Mouse (Mus musculus): ENCODE results near the gene Lyz2. TPM values are rescaled to one million over a fixed set of nuclear protein-coding genes. Genes with fewer than 3 reads are reported as not detected.
"Not testable (repeated sequence)": the region's sequence is repeated elsewhere in the genome, so short reads cannot be mapped to it uniquely, and the experiment has no call there.

Gene Lyz2
- polyA plus RNA-seq, 1 experiment from 2014 or later, result 51.3 TPM

GRCm38 (mm10) chr10:117281381-117281920 is 670 bp downstream of the Lyz2 start:
- Histone ChIP-seq H3K27me3 (ENCODE audit: control insufficient read depth, insufficient read depth, low read length) (no peaks in the 10 kb centered on the region), H3K36me3 (ENCODE audit: control insufficient read depth, insufficient read depth, low read length) (no peaks in the 10 kb centered on the region), H3K4me1 (ENCODE audit: control insufficient read depth, insufficient read depth, low read length) (no peaks in the 10 kb centered on the region), H3K27ac (ENCODE audit: low read depth, low read length) (no peak overlapping the region), H3K9me3 (ENCODE audit: control insufficient read depth, low read length) (no peaks in the 10 kb centered on the region), H3K9ac (ENCODE audit: low read depth, low read length) (no peak overlapping the region), H3K4me2 (replicated peaks; ENCODE audit: low read depth, low read length) (no peak overlapping the region), H3K4me3 (ENCODE audit: low read length) (no peak overlapping the region)
- ATAC-seq (ENCODE audit: low FRiP score, low TSS enrichment), result no peak
- WGBS, result 78% methylated on average over 7 of the region's 7 CpGs

GRCm38 (mm10) chr10:117280000-117280399 is 2.1 kb downstream of the Lyz2 start:
- WGBS, result 63% methylated on average over 1 of the region's 1 CpGs
- Histone ChIP-seq H3K4me2 (replicated peaks; ENCODE audit: low read depth, low read length) (no peak overlapping the region), H3K9ac (ENCODE audit: low read depth, low read length) (no peak overlapping the region), H3K27ac (ENCODE audit: low read depth, low read length) (no peak overlapping the region), H3K36me3 (ENCODE audit: control insufficient read depth, insufficient read depth, low read length) (no peaks in the 10 kb centered on the region), H3K4me3 (ENCODE audit: low read length) (no peak overlapping the region), H3K4me1 (ENCODE audit: control insufficient read depth, insufficient read depth, low read length) (no peaks in the 10 kb centered on the region), H3K9me3 (ENCODE audit: control insufficient read depth, low read length) (no peaks in the 10 kb centered on the region), H3K27me3 (ENCODE audit: control insufficient read depth, insufficient read depth, low read length) (no peaks in the 10 kb centered on the region)
- ATAC-seq (ENCODE audit: low FRiP score, low TSS enrichment), result no peak

GRCm38 (mm10) chr10:117278510-117278909 is 3.6 kb downstream of the Lyz2 start:
- ATAC-seq (ENCODE audit: low FRiP score, low TSS enrichment); H3K9me3 ChIP-seq (ENCODE audit: control insufficient read depth, low read length); H3K4me2 ChIP-seq (replicated peaks; ENCODE audit: low read depth, low read length); H3K27ac ChIP-seq (ENCODE audit: low read depth, low read length); H3K4me3 ChIP-seq (ENCODE audit: low read length); H3K4me1 ChIP-seq (ENCODE audit: control insufficient read depth, insufficient read depth, low read length); H3K36me3 ChIP-seq (ENCODE audit: control insufficient read depth, insufficient read depth, low read length); H3K27me3 ChIP-seq (ENCODE audit: control insufficient read depth, insufficient read depth, low read length); H3K9ac ChIP-seq (ENCODE audit: low read depth, low read length): not testable (repeated sequence)
- 72% methylated on average over 2 of the region's 2 CpGs for whole genome bisulfite sequencing

- not testable (repeated sequence) for H3K9me3 ChIP-seq (ENCODE audit: control insufficient read depth, low read length); H3K27me3 ChIP-seq (ENCODE audit: control insufficient read depth, insufficient read depth, low read length); ATAC-seq (ENCODE audit: low FRiP score, low TSS enrichment); H3K27ac ChIP-seq (ENCODE audit: low read depth, low read length); H3K36me3 ChIP-seq (ENCODE audit: control insufficient read depth, insufficient read depth, low read length); H3K4me2 ChIP-seq (replicated peaks; ENCODE audit: low read depth, low read length); H3K4me1 ChIP-seq (ENCODE audit: control insufficient read depth, insufficient read depth, low read length); H3K9ac ChIP-seq (ENCODE audit: low read depth, low read length); H3K4me3 ChIP-seq (ENCODE audit: low read length)
- 90% methylated on average over 9 of the region's 9 CpGs for WGBS
These were observed 4.3 kb downstream of the Lyz2 start for GRCm38 (mm10) chr10:117277779-117278178.

- Histone ChIP-seq H3K4me3 (ENCODE audit: low read length) (no peak overlapping the region), H3K9me3 (ENCODE audit: control insufficient read depth, low read length) (no peaks in the 10 kb centered on the region), H3K9ac (ENCODE audit: low read depth, low read length) (no peak overlapping the region), H3K4me1 (ENCODE audit: control insufficient read depth, insufficient read depth, low read length) (no peaks in the 10 kb centered on the region), H3K36me3 (ENCODE audit: control insufficient read depth, insufficient read depth, low read length) (no peaks in the 10 kb centered on the region), H3K27ac (ENCODE audit: low read depth, low read length) (no peak overlapping the region), H3K27me3 (ENCODE audit: control insufficient read depth, insufficient read depth, low read length) (no peaks in the 10 kb centered on the region), H3K4me2 (replicated peaks; ENCODE audit: low read depth, low read length) (no peak overlapping the region)
- no peak for ATAC-seq (ENCODE audit: low FRiP score, low TSS enrichment)
- WGBS, result 84% methylated on average over 10 of the region's 10 CpGs
These were observed 6.3 kb downstream of the Lyz2 start for GRCm38 (mm10) chr10:117275681-117276369.

GRCm38 (mm10) chr10:117274645-117275044 is 7.5 kb downstream of the Lyz2 start:
- not testable (repeated sequence) for H3K4me2 ChIP-seq (replicated peaks; ENCODE audit: low read depth, low read length); H3K27ac ChIP-seq (ENCODE audit: low read depth, low read length); H3K4me3 ChIP-seq (ENCODE audit: low read length); H3K36me3 ChIP-seq (ENCODE audit: control insufficient read depth, insufficient read depth, low read length); H3K9ac ChIP-seq (ENCODE audit: low read depth, low read length); H3K4me1 ChIP-seq (ENCODE audit: control insufficient read depth, insufficient read depth, low read length); H3K9me3 ChIP-seq (ENCODE audit: control insufficient read depth, low read length); ATAC-seq (ENCODE audit: low FRiP score, low TSS enrichment); H3K27me3 ChIP-seq (ENCODE audit: control insufficient read depth, insufficient read depth, low read length)
- 92% methylated on average over 3 of the region's 7 CpGs for WGBS

GRCm38 (mm10) chr10:117272023-117272422 is 10.1 kb downstream of the Lyz2 start:
- no peak overlapping the region for H3K4me2 ChIP-seq (replicated peaks; ENCODE audit: low read depth, low read length)
- H3K27me3 ChIP-seq (ENCODE audit: control insufficient read depth, insufficient read depth, low read length), result no peaks in the 10 kb centered on the region
- H3K36me3 ChIP-seq (ENCODE audit: control insufficient read depth, insufficient read depth, low read length), result no peaks in the 10 kb centered on the region
- no peaks in the 10 kb centered on the region for H3K4me1 ChIP-seq (ENCODE audit: control insufficient read depth, insufficient read depth, low read length)
- no peak overlapping the region for H3K4me3 ChIP-seq (ENCODE audit: low read length)
- ATAC-seq (ENCODE audit: low FRiP score, low TSS enrichment), result no peak
- H3K9me3 ChIP-seq (ENCODE audit: control insufficient read depth, low read length), result no peaks in the 10 kb centered on the region
- H3K9ac ChIP-seq (ENCODE audit: low read depth, low read length), result no peak overlapping the region
- no peak overlapping the region for H3K27ac ChIP-seq (ENCODE audit: low read depth, low read length)

GRCm38 (mm10) chr10:117259870-117260269 is 22.3 kb downstream of the Lyz2 start:
- H3K4me1 ChIP-seq (ENCODE audit: control insufficient read depth, insufficient read depth, low read length), result no peaks in the 10 kb centered on the region

GRCm38 (mm10) chr10:117238603-117239002 is 43.5 kb downstream of the Lyz2 start, which contains the start of gene 9530003J23Rik:
9530003J23Rik (minus strand) TSS chr10:117238703.
- no peaks in the 10 kb centered on the region for H3K4me1 ChIP-seq (ENCODE audit: control insufficient read depth, insufficient read depth, low read length)
- 92% methylated on average over 12 of the region's 12 CpGs for WGBS
- no peak within 1 kb of the TSS for H3K27ac ChIP-seq (ENCODE audit: low read depth, low read length)
- no peak within 1 kb of the TSS for H3K4me2 ChIP-seq (replicated peaks; ENCODE audit: low read depth, low read length)
- H3K9ac ChIP-seq (ENCODE audit: low read depth, low read length), result no peak within 1 kb of the TSS
- ATAC-seq (ENCODE audit: low FRiP score, low TSS enrichment), result no peak
- no peak within 1 kb of the TSS for H3K4me3 ChIP-seq (ENCODE audit: low read length)
- no peaks in the 10 kb centered on the region for H3K9me3 ChIP-seq (ENCODE audit: control insufficient read depth, low read length)
- no peaks in the 10 kb centered on the region for H3K36me3 ChIP-seq (ENCODE audit: control insufficient read depth, insufficient read depth, low read length)
- no peaks in the 10 kb centered on the region for H3K27me3 ChIP-seq (ENCODE audit: control insufficient read depth, insufficient read depth, low read length)

More at GRCm38 (mm10) chr10:117259870-117260269, 22.3 kb downstream of the Lyz2 start:
- no peak overlapping the region for H3K27ac ChIP-seq (ENCODE audit: low read depth, low read length)
- no peak overlapping the region for H3K4me3 ChIP-seq (ENCODE audit: low read length)
- H3K36me3 ChIP-seq (ENCODE audit: control insufficient read depth, insufficient read depth, low read length), result no peaks in the 10 kb centered on the region
- no peak overlapping the region for H3K4me2 ChIP-seq (replicated peaks; ENCODE audit: low read depth, low read length)
- H3K9ac ChIP-seq (ENCODE audit: low read depth, low read length), result no peak overlapping the region
- peaks cover 2% of the 10 kb centered on the region; the same call in 1 of the 2 replicates for H3K9me3 ChIP-seq (ENCODE audit: control insufficient read depth, low read length)
- no peak for ATAC-seq (ENCODE audit: low FRiP score, low TSS enrichment)
- no peaks in the 10 kb centered on the region for H3K27me3 ChIP-seq (ENCODE audit: control insufficient read depth, insufficient read depth, low read length)

All from kidney, embryonic 14.5 days (tissue).